Mouse (Mus musculus) CH12.LX (cell line): Measurements from ENCODE around the gene Morn5. TPM values are rescaled to one million over a fixed set of nuclear protein-coding genes. Genes with fewer than 3 reads are reported as not detected.

Experiments used
- DNase-seq: peaks from one replicate; pipeline ENCODE4 v3.0.0-alpha.2; 2013; ENCODE audit errors: extremely low read depth
- H3K27ac ChIP-seq: 2 replicates; pipeline ENCODE4 v1.5.1; 2012; ENCODE audit warnings: low read depth, mild to moderate bottlenecking, control low read depth, moderate library complexity; ENCODE audit not compliant: insufficient read depth
- H3K27me3 ChIP-seq: replicated peaks from 2 replicates; pipeline ENCODE3; 2012; ENCODE audit warnings: inconsistent platforms
- H3K36me3 ChIP-seq, 2 experiments: replicated peaks in 1 of 2; 2 replicates each; pipeline versions ENCODE3 to v1.6.1; 2012; ENCODE audit warnings: inconsistent platforms in 1 of 2, low read length in 1 of 2, mild to moderate bottlenecking in 1 of 2, mixed read lengths in 1 of 2, moderate library complexity in 1 of 2; ENCODE audit not compliant: control insufficient read depth in 1 of 2, insufficient read depth in 1 of 2
- H3K4me1 ChIP-seq, 2 experiments: 2 replicates each; pipeline ENCODE4 v1.6.1; 2012; ENCODE audit warnings: inconsistent platforms in 1 of 2, moderate library complexity in 1 of 2; ENCODE audit not compliant: insufficient read depth in 2 of 2, control insufficient read depth in 1 of 2
- H3K4me2 ChIP-seq: 2 replicates; pipeline ENCODE4 v1.6.1; 2012; ENCODE audit warnings: low read depth, mild to moderate bottlenecking, control low read depth; ENCODE audit not compliant: poor library complexity, insufficient read depth, severe bottlenecking
- H3K4me3 ChIP-seq, 3 experiments: fragments of 150-350 bp in 1 of 3; sonication (generic) in 1 of 3; replicated peaks in 1 of 3; 2 replicates each; pipeline versions ENCODE3 to v1.5.1; 2011 to 2012; ENCODE audit warnings: low read depth in 2 of 3, low read length in 2 of 3, mild to moderate bottlenecking in 2 of 3, moderate library complexity in 2 of 3, control low read depth in 1 of 3, improper control_type of control experiment in 1 of 3, inconsistent platforms in 1 of 3, mixed read lengths in 1 of 3; ENCODE audit not compliant: poor library complexity in 1 of 3
- H3K79me2 ChIP-seq: replicated peaks from 2 replicates; pipeline ENCODE4 v1.6.1; 2012; ENCODE audit warnings: mild to moderate bottlenecking, moderate library complexity; ENCODE audit not compliant: control insufficient read depth, poor library complexity, insufficient read depth, severe bottlenecking; ENCODE audit errors: extremely low read depth
- H3K9ac ChIP-seq: 2 replicates; pipeline ENCODE4 v1.6.1; 2012; ENCODE audit warnings: low read depth, mild to moderate bottlenecking, control low read depth, moderate library complexity; ENCODE audit not compliant: insufficient read depth
- H3K9me3 ChIP-seq: replicated peaks from 2 replicates; pipeline ENCODE3; 2012; ENCODE audit warnings: low read length, inconsistent platforms, mixed read lengths
- BHLHE40 ChIP-seq: IDR thresholded peaks from 2 replicates; pipeline ENCODE4 v1.6.1; 2011; ENCODE audit warnings: mild to moderate bottlenecking, low read depth, low read length, improper control_type of control experiment
- CHD1 ChIP-seq: IDR thresholded peaks from 2 replicates; pipeline ENCODE4 v1.6.1; 2012; ENCODE audit warnings: low read depth, low read length, improper control_type of control experiment, inconsistent platforms
- ETS1 ChIP-seq: conservative IDR thresholded peaks from 2 replicates; pipeline ENCODE4 v1.6.1; 2012; ENCODE audit warnings: low read depth, mild to moderate bottlenecking, inconsistent platforms, low read length, improper control_type of control experiment, moderate library complexity
- HCFC1 ChIP-seq: IDR thresholded peaks from 2 replicates; pipeline ENCODE4 v1.6.1; 2012; ENCODE audit warnings: low read depth, mild to moderate bottlenecking, inconsistent platforms, low read length, improper control_type of control experiment
- IRF4 ChIP-seq: IDR thresholded peaks from 2 replicates; pipeline ENCODE4 v1.6.1; 2014; ENCODE audit warnings: low read depth, mild to moderate bottlenecking, inconsistent platforms, low read length, improper control_type of control experiment
- JUND ChIP-seq: conservative IDR thresholded peaks from 2 replicates; pipeline ENCODE4 v1.6.1; 2011; ENCODE audit warnings: low read depth, low read length, improper control_type of control experiment
- MAFK ChIP-seq: IDR thresholded peaks from 2 replicates; pipeline ENCODE4 v1.6.1; 2011; ENCODE audit warnings: low read length, improper control_type of control experiment; ENCODE audit not compliant: insufficient replicate concordance
- MAX ChIP-seq: IDR thresholded peaks from 2 replicates; pipeline ENCODE4 v1.6.1; 2011; ENCODE audit warnings: low read length, improper control_type of control experiment
- MAZ ChIP-seq: IDR thresholded peaks from 2 replicates; pipeline ENCODE4 v1.6.1; 2012; ENCODE audit warnings: low read depth, mild to moderate bottlenecking, inconsistent platforms, low read length, improper control_type of control experiment, moderate library complexity
- MEF2A ChIP-seq: IDR thresholded peaks from 2 replicates; pipeline ENCODE4 v1.6.1; 2014; ENCODE audit warnings: low read depth, mild to moderate bottlenecking, inconsistent platforms, low read length, improper control_type of control experiment, borderline replicate concordance
- MXI1 ChIP-seq: IDR thresholded peaks from 2 replicates; pipeline ENCODE4 v1.6.1; 2011; ENCODE audit warnings: mild to moderate bottlenecking, low read depth, low read length, improper control_type of control experiment
- NRF1 ChIP-seq: IDR thresholded peaks from 2 replicates; pipeline ENCODE4 v1.6.1; 2014; ENCODE audit warnings: low read depth, mild to moderate bottlenecking, inconsistent platforms, low read length, improper control_type of control experiment, moderate library complexity
- POLR2A ChIP-seq: IDR thresholded peaks from 2 replicates; pipeline ENCODE4 v1.6.1; 2011; ENCODE audit warnings: low read depth, mild to moderate bottlenecking, improper control_type of control experiment, low read length
- POLR2AphosphoS2 ChIP-seq: IDR thresholded peaks from 2 replicates; pipeline ENCODE4 v1.6.1; 2011; ENCODE audit warnings: low read depth, low read length, improper control_type of control experiment
- RCOR1 ChIP-seq: conservative IDR thresholded peaks from 2 replicates; pipeline ENCODE4 v1.6.1; 2012; ENCODE audit warnings: low read depth, mild to moderate bottlenecking, inconsistent platforms, low read length, improper control_type of control experiment
- SIN3A ChIP-seq: IDR thresholded peaks from 2 replicates; pipeline ENCODE4 v1.6.1; 2012; ENCODE audit warnings: low read length, improper control_type of control experiment, inconsistent platforms
- SMC3 ChIP-seq: IDR thresholded peaks from 2 replicates; pipeline ENCODE4 v1.6.1; 2011; ENCODE audit warnings: low read depth, low read length, improper control_type of control experiment
- TBP ChIP-seq: conservative IDR thresholded peaks from 2 replicates; pipeline ENCODE4 v1.6.1; 2011; ENCODE audit warnings: low read depth, low read length, improper control_type of control experiment
- TCF12 ChIP-seq: IDR thresholded peaks from 2 replicates; pipeline ENCODE4 v1.6.1; 2014; ENCODE audit warnings: low read depth, mild to moderate bottlenecking, inconsistent platforms, low read length, improper control_type of control experiment
- ZC3H11A ChIP-seq: IDR thresholded peaks from 2 replicates; pipeline ENCODE4 v1.6.1; 2012; ENCODE audit warnings: low read depth, mild to moderate bottlenecking, inconsistent platforms, low read length, improper control_type of control experiment
- ZKSCAN1 ChIP-seq: IDR thresholded peaks from 2 replicates; pipeline ENCODE4 v1.6.1; 2012; ENCODE audit warnings: low read depth, inconsistent platforms, low read length, improper control_type of control experiment, borderline replicate concordance
- ZMIZ1 ChIP-seq: IDR thresholded peaks from 2 replicates; pipeline ENCODE4 v1.6.1; 2012; ENCODE audit warnings: low read depth, mild to moderate bottlenecking, inconsistent platforms, low read length, improper control_type of control experiment
- dilution Hi-C: fragments of 300-500 bp; cut with MboI; formaldehyde crosslinking; loops from 2 replicates; pipeline ENCODE4 v1.14.3; 2020; ENCODE audit warnings: low sequenced_read_pairs; ENCODE audit not compliant: extremely low pct_unique_long_range_greater_than_20kb, extremely low pct_ligation_motif_present
- in situ Hi-C: fragments of 300-500 bp; cut with MboI; formaldehyde crosslinking; loops from 3 replicates; pipeline ENCODE4 v1.14.3; 2019; ENCODE audit warnings: low sequenced_read_pairs, low pct_ligation_motif_present, low pct_unique_long_range_greater_than_20kb, mixed read lengths
- polyA plus RNA-seq: library from polyadenylated mRNA; unstranded; fragments of >175 nt; gene quantifications from 2 replicates; pipeline ENCODE4 v1.2.1, GENCODE M21; 2012; ENCODE audit warnings: low read depth; ENCODE audit not compliant: insufficient read length
- total RNA-seq, 2 experiments: library from RNA; depleted of rRNA; stranded (reverse); fragments of 300-350 nt in 1 of 2; fragments of >200 nt in 1 of 2; gene quantifications; 2 replicates each; pipeline ENCODE4 v1.2.3; 2012 to 2014

The Morn5 gene
- total and polyA plus RNA-seq, 3 experiments: 0.38 TPM; not detected in 2

DNA sequence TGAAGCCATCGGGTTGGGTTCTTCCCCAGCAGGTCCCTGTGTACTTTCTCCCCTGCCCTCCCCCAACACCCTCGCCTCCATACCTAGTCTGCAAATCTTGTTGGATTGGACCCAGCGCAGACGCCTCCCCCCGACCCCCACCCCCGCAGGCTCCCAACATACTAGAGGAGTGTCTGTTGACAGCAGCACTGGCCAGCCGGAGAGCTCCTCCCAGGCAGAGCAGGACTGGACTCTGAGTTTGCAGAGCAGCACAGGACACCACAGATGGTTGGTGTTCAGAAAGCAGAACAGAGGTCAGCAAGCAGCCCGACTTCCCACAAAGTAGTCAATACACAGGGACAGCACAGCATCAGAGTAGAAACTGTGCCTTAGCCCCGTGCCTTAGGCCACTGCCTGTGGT lies 32.2 kb downstream of the Morn5 start:
- Histone ChIP-seq H3K79me2 (no peaks in the 10 kb centered on the region), H3K36me3 (no peaks in the 10 kb centered on the region), H3K9me3 (no peaks in the 10 kb centered on the region), H3K27me3 (peaks cover 62% of the 10 kb centered on the region), H3K4me2 (no peak overlapping the region), H3K4me3 (no peak overlapping the region), H3K9ac (no peak overlapping the region), H3K27ac (no peak overlapping the region), H3K4me1 (no peaks in the 10 kb centered on the region)
- dilution Hi-C loops (no loop called here), in situ Hi-C loops (no loop called here)
- DNase-seq: no peak
- TF ChIP-seq IRF4 (no peak), NRF1 (no peak), TBP (no peak), RCOR1 (no peak), ZKSCAN1 (no peak), BHLHE40 (no peak), MAFK (no peak), POLR2A (no peak), MXI1 (no peak), ETS1 (no peak), SIN3A (no peak), ZC3H11A (no peak), ZMIZ1 (no peak), CHD1 (no peak), MAZ (no peak), MEF2A (no peak), HCFC1 (no peak), TCF12 (no peak)

DNA sequence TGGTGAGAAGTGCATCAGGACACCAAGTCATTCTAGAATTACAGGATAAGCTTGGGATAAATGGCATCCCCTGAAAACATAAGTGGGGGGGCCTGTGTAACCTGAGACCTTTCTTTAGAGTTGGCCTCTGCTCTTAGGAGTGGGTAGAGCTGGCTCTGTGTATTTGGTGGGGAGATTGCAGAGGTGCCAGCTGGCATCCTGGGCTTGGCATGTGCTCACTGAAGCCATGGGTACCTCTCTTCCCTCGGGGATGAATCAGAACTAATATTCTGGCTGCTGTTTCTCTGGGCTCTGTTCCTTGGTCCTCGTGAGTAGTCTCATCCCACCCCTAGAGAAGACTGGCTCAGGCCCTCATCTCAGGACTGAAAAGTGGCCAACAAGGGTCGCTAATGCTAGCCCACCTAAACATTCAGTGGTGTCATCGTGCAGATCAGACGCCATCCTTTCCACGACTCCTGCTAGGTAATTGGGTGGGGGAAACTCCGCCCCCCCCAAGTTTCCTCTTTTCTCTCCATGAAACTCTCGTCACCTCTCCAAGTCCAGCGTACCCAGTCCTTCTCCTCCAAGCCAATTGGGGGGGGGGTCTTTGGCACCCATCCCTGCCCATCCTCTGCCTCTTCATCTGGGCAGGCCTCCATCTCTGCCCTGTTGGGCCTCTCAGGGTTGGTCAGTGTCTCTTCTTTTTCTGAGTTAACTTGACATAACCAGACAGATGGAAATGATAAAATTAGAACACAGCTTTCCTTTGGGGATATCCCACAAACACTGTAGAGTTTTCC lies 33.7 kb downstream of the Morn5 start:
- Histone ChIP-seq H3K4me2 (no peak overlapping the region), H3K9ac (no peak overlapping the region), H3K79me2 (no peaks in the 10 kb centered on the region), H3K27ac (no peak overlapping the region), H3K9me3 (no peaks in the 10 kb centered on the region), H3K36me3 (no peaks in the 10 kb centered on the region), H3K4me1 (no peaks in the 10 kb centered on the region), H3K4me3 (no peak overlapping the region), H3K27me3 (peaks cover 68% of the 10 kb centered on the region)
- DNase-seq: no peak
- no peak for TF ChIP-seq BHLHE40
- no peak for TF ChIP-seq NRF1
- TF ChIP-seq ZMIZ1: no peak
- TF ChIP-seq SMC3: no peak
- TF ChIP-seq MAX: no peak
- no peak for TF ChIP-seq POLR2AphosphoS2
- TF ChIP-seq TCF12: no peak
- no peak for TF ChIP-seq HCFC1
- no peak for TF ChIP-seq JUND
- TF ChIP-seq TBP: no peak
- no peak for TF ChIP-seq CHD1
- TF ChIP-seq MAFK: no peak
- dilution Hi-C loops (no loop called here), in situ Hi-C loops (no loop called here)
